Mouse (Mus musculus): ENCODE measurements around the gene Rbm20.

Gene Rbm20

GRCm38 (mm10) chr19:53808041-53808777 is 131.1 kb downstream of the Rbm20 start:
- DNase-seq (ENCODE audit: extremely low spot score, low read depth, low spot score), result no peak

DNA sequence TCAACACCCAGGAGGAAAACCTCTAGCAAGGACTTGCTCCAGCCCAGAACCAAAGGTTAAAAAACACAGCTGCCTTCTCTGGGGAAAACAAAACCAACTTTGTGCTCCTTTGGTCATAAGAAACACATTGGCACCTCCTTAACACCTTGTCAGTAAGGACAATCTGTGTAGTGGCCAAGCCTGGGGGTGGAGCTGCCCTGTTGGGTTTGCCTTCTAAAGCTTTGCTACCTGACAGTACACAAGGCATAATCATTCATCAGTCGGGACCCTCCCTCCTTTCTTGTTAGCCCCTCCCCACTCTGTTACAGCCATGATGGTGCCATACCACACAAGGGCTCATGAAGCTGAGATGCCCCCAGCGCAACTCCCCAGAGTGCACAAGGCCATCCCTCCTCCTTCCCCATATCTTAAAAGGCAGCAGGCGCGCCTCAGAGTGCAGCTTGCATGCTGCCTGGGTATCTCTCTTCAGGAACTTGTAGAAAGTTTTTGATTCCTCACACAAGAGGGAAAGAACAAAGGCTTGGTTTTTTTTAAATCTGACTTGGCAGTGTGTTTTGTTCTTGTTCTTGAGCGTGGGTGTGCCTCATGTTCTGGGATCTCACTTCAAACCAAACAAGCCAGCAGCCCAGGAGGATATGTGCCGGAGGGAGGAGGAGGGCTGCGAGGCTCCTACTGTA is 132.2 kb downstream of the Rbm20 start:
- no peak for DNase-seq (ENCODE audit: extremely low spot score, low read depth, low spot score)

DNA sequence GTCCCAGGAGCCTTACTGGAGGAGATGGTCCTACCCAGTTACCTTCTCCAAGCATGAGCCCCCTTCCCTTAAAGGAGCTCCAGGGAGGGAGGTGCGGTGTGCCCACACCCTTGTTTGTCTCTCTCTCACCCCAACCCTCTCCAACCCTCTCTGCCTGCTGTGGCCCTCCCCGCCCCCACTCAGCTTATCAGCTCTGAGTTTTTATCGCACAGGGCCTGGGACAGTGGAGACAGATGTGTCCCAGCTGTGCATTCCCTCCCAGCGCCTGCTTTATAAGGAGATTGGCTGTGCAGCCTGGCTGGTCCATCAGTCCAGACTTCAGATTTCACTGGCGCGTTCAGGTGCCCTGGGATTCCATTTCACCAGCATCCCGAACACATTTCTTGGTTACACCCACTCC is 132.9 kb downstream of the Rbm20 start:
- DNase-seq (ENCODE audit: extremely low spot score, low read depth, low spot score), result no peak

GRCm38 (mm10) chr19:53810584-53810983 is 133.5 kb downstream of the Rbm20 start:
- DNase-seq (ENCODE audit: extremely low spot score, low read depth, low spot score), result no peak

- no peak for DNase-seq (ENCODE audit: extremely low spot score, low read depth, low spot score)
These were observed 136.5 kb downstream of the Rbm20 start for GRCm38 (mm10) chr19:53813576-53813975.

DNA sequence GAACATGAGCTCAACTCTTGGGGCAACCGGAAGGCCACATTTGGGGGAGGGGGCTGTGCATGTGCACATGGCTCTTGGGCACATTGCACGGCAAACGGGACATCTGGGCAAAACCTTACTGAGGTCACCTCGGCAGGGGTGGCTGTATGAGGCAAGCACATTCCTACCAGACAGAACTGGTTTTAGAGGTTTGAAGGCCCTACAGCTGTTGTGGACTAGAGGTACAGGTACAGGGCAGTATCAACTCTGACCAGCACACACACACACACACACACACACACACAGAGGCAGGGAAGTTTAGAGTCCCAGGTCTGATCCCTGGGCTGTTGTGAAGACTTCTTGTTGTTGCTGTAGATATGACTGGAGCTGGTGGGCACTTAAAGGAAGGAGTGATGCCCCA is 138.6 kb downstream of the Rbm20 start:
- no peak for DNase-seq (ENCODE audit: extremely low spot score, low read depth, low spot score)

DNA sequence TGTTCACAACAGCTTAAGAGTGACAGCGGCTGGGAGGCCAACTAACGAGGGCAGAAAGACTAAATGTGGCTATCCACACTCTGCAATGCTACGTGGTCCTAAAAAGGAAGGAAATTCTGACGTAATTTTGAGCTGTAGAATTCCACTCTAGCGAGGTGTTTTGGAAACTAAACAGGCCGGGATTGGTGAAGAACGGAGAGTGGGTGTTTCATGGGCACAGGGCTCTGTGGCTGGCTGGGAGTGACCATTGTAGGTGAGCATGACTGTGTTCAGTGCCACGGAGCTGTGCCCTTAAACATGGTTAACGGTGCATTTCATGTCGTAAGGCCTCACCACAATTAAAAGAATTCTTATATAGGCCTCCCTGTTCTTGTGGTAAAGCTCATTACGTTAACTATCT is 139.1 kb downstream of the Rbm20 start:
- DNase-seq (ENCODE audit: extremely low spot score, low read depth, low spot score), result no peak

- DNase-seq (ENCODE audit: extremely low spot score, low read depth, low spot score), result no peak
These were observed 142.2 kb downstream of the Rbm20 start for GRCm38 (mm10) chr19:53819299-53819698.

DNA sequence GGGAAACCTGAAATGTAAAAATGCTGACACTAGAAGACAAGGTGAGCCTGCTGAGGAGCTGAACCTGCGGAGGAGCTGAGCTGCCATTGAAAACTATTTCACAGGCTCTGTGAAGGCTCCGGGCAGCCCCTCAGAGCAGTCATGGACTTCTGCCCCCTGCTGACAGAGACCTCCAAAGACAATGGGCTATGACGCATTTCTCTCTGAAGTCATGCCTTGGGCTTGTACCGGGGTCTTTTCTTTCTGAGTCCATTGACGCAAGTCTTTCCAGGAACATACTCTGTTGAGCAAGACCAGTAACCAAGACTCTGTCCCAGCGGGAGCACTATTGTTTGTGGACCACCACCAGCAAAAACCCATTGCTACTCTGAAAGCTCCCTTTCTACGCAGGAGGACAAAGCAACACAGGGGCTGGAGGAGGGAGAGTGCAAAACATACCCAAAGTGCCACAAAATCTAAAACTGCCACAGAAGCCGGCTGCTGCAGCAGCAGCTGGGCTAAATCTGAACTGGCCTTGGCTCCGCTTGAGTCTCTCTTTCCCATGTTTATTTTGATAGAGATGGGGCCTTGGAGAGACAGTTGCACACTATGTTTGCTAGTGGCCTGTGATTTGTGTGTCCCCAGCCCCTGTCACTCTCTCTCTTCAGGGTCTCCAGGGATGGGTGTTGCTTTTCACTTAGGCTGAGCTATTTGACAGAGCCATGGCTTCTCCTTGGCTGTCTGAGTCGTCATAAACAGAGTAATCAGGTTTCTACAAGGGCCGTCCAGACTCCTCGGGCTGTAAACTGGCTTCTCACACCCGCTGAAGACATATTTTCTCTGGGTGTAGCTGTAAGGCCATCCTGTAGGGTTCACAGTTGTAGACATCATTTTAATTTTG is 144.4 kb downstream of the Rbm20 start:
- no peak for DNase-seq (ENCODE audit: extremely low spot score, low read depth, low spot score)

DNA sequence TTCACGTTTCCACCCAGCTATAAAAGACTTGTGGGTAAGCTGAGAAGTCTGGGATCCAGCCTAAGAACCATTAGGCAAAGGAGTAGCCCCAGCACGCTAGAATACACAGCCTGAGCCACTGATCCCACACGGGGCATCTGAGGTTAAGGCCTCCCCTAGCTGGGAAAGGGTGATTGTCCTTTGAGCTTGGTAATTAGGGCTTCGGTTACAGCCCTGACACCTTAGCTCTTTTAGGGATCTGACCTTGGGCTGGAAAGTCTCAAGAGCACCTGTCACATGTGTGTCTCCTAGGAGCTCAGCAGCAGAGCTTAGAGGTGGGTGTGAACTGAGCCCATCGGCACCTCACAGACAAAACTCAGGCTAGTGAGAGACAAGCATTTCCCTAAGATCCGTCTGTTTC is 146.7 kb downstream of the Rbm20 start:
- no peak for DNase-seq (ENCODE audit: extremely low spot score, low read depth, low spot score)

DNA sequence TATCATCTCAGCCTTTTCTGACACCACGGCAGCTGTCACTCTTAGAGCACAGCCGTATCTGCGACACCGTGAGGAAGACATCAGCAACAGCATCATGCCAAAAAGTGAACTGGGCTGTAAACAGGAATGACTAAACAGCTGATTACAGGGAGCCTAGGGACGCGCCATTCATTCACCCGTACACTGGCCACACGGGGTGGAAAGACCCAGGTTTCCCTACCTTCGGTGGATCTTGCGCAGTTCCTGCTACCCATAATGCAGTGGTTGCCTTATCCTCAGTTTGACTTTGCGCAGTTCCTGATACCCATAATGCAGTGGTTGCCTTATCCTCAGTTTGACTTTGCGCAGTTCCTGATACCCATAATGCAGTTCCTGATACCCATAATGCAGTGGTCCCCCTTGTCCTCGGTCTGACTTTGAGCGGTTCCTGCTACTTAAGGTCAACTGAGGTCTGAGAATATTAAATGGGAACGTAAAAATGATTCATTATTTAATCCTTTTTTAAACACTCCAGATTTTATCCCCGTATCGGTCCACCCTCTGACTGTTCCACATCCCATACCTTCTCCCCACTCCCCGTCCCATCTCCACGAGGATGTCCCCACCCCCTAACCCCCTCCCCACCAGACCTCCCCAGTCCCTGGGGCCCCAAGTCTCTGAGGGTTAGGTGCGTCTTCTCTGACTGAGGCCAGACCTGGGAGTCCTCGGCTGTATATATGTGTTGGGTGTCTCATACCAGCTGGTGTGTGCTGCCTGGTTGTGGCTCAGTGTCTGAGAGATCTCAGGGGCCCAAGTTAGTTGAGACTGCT is 148.0 kb downstream of the Rbm20 start:
- no peak for DNase-seq (ENCODE audit: extremely low spot score, low read depth, low spot score)

- DNase-seq (ENCODE audit: extremely low spot score, low read depth, low spot score), result no peak
These were observed 152.9 kb downstream of the Rbm20 start for GRCm38 (mm10) chr19:53829990-53830389.

DNA sequence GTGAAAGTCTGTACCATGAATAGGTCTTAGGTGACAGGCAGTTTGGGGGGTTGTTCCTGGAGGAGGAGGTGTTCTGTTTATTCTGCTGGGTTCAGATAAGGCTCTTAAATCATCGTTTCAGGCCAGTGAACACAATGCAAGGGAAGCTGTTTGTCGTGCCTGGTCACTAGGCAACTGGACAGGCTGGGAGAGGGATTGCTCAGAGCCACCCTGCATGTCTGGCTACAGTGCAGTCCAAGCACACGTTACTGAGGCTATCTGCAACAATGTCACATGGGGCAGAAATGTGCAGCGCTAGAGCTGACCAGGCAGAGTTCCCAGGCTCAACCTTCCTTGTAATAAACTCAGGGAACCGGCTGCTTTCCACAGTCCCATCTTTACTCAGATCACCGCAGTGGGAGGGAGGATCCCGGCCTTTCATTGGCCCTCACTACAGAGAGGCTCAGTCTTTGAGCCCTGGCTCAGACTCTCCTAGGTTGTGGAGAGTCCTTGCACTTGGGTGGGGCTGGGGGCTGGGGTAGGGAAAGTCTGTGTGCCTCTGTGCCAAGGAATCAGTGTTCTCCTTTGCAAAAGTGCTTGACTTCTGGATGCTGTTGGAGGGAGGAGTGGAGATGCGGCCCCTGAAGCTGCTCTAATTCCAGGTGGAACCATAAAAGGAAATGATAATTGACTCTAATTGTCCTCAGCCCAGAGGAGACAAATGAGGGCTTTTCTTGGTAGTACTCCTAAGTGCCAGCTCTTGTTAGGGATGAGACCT is 153.5 kb downstream of the Rbm20 start:
- no peak for DNase-seq (ENCODE audit: extremely low spot score, low read depth, low spot score)

DNA sequence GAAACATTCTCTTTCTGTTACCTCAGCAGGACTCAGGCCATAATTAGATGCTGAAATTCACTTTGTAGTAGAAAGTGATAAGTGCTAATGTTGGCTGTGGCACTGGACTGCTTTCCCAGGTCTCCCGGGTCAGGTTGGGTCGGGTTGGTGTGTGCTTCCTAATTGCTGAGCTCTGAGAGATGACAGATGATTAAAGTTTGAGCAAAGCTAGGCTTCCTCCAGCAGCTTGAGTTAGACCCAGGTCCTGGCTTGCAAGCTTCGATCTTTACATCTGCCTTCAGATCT is 154.0 kb downstream of the Rbm20 start:
- DNase-seq (ENCODE audit: extremely low spot score, low read depth, low spot score), result no peak

DNA sequence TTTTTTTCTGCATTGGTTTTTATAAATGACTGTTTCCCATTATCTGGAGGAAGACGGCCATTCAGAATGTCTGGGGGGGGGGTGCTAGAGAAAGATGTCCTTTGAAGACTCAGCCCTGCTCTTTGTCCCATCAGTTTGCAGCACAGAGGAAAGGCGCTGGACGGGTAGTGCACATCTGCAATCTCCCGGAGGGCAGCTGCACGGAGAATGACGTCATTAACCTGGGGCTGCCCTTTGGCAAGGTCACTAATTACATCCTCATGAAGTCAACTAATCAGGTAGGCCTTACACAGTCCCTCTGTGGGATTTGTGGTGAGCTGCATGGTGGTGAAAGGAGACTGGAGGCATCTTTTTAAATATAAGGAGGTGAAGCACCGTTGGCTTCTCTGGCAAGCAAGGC is 155.4 kb downstream of the Rbm20 start:
- no peak for DNase-seq (ENCODE audit: extremely low spot score, low read depth, low spot score)

DNA sequence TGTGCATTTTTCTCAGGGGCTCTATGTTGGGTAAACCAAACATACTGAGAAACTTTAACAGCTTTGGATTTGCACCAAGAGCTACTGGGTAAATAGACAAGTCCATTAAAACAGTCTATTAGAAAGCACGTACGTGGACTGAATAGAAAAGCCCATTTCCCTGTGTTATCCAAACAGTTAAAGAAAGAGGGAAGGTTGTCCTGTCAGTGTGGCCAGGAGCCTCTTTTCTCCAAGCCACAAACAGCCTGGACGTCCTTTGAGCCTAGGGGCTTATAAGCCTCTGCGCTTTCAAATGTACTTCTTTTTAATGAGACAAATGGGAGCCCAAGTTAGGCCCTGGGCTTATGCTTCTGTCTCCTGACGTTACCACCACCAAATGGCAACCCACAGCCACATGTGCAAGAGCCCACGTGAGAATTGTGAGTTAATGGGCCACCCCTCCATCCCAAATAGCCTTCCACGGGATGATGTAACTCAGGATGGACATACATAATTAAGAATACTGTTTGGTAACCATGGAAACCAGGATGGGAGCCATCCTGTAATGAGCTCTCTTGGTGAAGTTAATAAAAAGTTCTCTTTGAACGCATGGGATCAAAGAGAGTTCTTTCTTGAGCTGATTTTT is 156.8 kb downstream of the Rbm20 start:
- no peak for DNase-seq (ENCODE audit: extremely low spot score, low read depth, low spot score)

DNA sequence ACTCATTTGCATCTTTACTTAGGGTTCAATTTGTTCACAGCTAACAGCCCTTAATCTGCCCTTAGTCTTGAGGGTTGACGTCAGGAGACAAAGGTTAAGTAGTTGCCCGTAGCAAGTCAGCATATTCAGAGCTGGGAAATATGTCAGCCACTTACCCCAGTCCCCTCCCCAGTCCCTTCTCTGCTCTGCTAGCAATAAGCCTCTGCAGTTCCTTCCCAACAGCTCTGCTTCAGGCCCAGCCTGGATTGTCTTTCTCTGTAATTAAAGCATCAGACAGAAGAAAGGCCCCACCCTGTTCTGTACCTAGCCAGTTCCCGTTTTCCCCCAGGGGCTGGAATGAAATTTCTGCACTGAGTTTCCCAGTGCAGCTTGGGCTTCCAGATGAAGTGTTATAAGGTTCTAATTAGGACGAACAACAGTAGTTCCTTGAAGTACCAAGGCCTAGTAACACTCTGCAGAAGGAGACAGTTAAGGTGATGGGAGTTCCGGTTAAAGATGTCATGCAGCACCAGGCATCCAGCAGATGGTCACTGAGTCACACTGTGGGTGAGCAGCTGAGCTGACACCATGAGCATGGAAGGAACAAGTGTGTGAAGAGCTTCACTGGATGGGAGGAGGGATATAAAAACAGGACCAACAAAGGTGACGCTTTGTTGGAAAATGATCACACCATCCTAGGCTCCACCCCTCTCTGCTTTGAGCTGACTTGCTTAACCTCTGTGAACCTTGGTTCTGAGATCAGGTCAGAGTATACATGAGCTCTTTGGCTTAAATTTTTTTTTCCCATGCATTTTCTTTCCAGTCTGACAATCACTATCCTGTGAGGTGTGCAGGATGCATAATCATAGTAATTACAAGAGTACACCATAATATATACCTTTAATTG is 159.7 kb downstream of the Rbm20 start:
- no peak for DNase-seq (ENCODE audit: extremely low spot score, low read depth, low spot score)

DNA sequence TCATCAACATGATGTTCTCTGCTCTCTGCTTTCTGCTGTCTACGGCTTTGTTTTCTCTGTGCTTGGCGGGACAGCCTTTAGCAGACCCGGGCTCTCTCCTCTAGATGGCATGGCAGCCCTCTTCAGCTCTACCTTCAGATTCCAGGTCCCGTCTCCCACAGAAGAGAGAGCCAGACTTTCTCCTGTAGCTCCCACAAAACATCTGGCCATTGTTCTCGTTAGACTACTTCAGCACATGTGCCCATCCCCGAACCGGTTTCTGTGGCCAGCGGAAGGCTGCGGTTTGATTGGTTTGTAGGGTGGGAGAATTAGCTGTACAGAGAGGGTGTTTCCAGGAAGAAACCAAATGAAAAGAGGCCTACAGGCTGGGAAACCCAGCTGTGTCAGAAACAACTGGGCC is 161.7 kb downstream of the Rbm20 start:
- no peak for DNase-seq (ENCODE audit: extremely low spot score, low read depth, low spot score)

- no peak for DNase-seq (ENCODE audit: extremely low spot score, low read depth, low spot score)
These were observed 162.7 kb downstream of the Rbm20 start for GRCm38 (mm10) chr19:53839837-53840236.

Measured in hindlimb bud, embryonic 11.5 days (tissue).